In the genomic region with DNA sequence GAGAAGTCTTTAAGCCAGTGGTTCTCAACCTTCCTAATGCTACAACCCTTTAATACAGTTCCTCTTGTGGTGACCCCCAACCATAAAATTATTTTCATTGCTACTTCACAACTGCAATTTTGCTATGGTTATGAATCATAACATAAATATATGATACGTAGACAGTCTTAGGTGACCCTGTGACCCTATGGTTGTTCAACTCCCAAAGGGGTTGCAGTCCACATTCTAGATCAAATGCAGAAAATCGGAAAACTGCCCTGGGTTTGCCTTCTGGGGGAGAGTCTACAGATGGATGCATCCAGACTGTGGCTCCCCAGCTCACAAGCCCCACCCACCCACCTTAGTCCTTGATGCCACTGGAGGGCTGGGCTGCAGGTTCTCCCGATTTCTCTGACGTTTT, we compare ENCODE assay signal across 23 mouse cellular contexts.
DNase-seq lines count a peak whose midpoint lies in the region; ATAC-seq and TF ChIP-seq lines count a peak whose summit lies in the region.
"Had no signal": no experiment of that assay in that cellular context is flagged by ENCODE, and none has a peak within 500 bp of the region (broad histone marks: within the 10 kb centered on the region; RNA-seq: fewer than 3 reads in every experiment).

No protein-coding gene starts in this region.

- no peak for ATAC-seq in midbrain, embryonic 11.5 days (ENCODE audit: low FRiP score)
- no peak for ATAC-seq in midbrain, postnatal 0 days (ENCODE audit: low FRiP score)
- ATAC-seq: activated CD4-positive, CD25-positive, alpha-beta regulatory T cell, adult 4 months; CD4-positive, CD25-positive, alpha-beta regulatory T cell, adult 4 months; Patski had no signal

- no peak for TF ChIP-seq CTCF in midbrain, postnatal 0 days (IDR thresholded peaks at IDR 0.05)

- H3K4me1 ChIP-seq in midbrain, embryonic 11.5 days (ENCODE audit: control insufficient read depth, insufficient read depth, low read length) = no peaks in the 10 kb centered on the region
- H3K4me1 ChIP-seq in midbrain, postnatal 0 days (ENCODE audit: insufficient read depth, low read length) = no peaks in the 10 kb centered on the region

- H3K4me2 ChIP-seq in midbrain, embryonic 11.5 days = no peak overlapping the region
- no peak overlapping the region for H3K4me2 ChIP-seq in midbrain, postnatal 0 days (ENCODE audit: low read depth, low read length, poor library complexity, severe bottlenecking)

- 89% methylated on average over 4 of the region's 4 CpGs for WGBS in midbrain, embryonic 11.5 days
- WGBS in midbrain, postnatal 0 days = 85% methylated on average over 4 of the region's 4 CpGs

- no peaks in the 10 kb centered on the region for H3K9me3 ChIP-seq in midbrain, embryonic 11.5 days (ENCODE audit: control insufficient read depth, low read length)
- H3K9me3 ChIP-seq in midbrain, postnatal 0 days (ENCODE audit: low read length) = no peaks in the 10 kb centered on the region

- H3K27me3 ChIP-seq in midbrain, embryonic 11.5 days (ENCODE audit: control insufficient read depth, insufficient read depth, low read length) = no peaks in the 10 kb centered on the region
- H3K27me3 ChIP-seq in midbrain, postnatal 0 days (ENCODE audit: insufficient read depth, low read length) = no peaks in the 10 kb centered on the region
- H3K27me3 ChIP-seq: CH12.LX, Patski had no signal

- no peak overlapping the region for H3K9ac ChIP-seq in midbrain, embryonic 11.5 days (ENCODE audit: low read length)
- no peak overlapping the region for H3K9ac ChIP-seq in midbrain, postnatal 0 days (replicated peaks; ENCODE audit: low read length, poor library complexity, severe bottlenecking)

- no peak overlapping the region for H3K27ac ChIP-seq in midbrain, embryonic 11.5 days (ENCODE audit: low read depth, low read length)
- H3K27ac ChIP-seq in midbrain, postnatal 0 days (ENCODE audit: low read depth, low read length) = no peak overlapping the region

- H3K4me3 ChIP-seq in midbrain, embryonic 11.5 days (ENCODE audit: low read depth, low read length) = no peak overlapping the region
- H3K4me3 ChIP-seq in midbrain, postnatal 0 days (ENCODE audit: low read depth, low read length) = no peak overlapping the region

- DNase-seq in midbrain, embryonic 11.5 days (ENCODE audit: low spot score, missing footprints) = peak; percentile 57
- DNase-seq in midbrain, postnatal 0 days (ENCODE audit: low spot score) = no peak
- peak; percentile 54 for DNase-seq in 3T3-L1 (ENCODE audit: low read depth, low spot score)
- peak; percentile 50 for DNase-seq in NIH3T3 (ENCODE audit: low read depth)
- DNase-seq in adrenal gland, adult 8-10 months = no peak
- no peak for DNase-seq in frontal cortex, postnatal 36 days (ENCODE audit: low spot score in 2 of 2)
- DNase-seq: adrenal gland, adult 2 months; adrenal gland, postnatal 10 days; adrenal gland, postnatal 14 days; adrenal gland, postnatal 25 days; adrenal gland, postnatal 36 days; B cell, adult 2 months; cerebellum, adult 11 months; cerebellum, adult 11-12 months; cerebellum, adult 18-20 months; cerebellum, adult 2 months; cerebellum, adult 8-10 months; cerebellum, adult 9-10 months had no signal

- no peaks in the 10 kb centered on the region for H3K36me3 ChIP-seq in midbrain, embryonic 11.5 days (ENCODE audit: control insufficient read depth, insufficient read depth, low read length)
- H3K36me3 ChIP-seq in midbrain, postnatal 0 days (ENCODE audit: insufficient read depth, low read length) = no peaks in the 10 kb centered on the region
- H3K36me3 ChIP-seq: G1E had no signal

Comparison
In these comparisons a context has a peak if more than half of its experiments do, and no peak if none do; other contexts are left out.
1. DNase-seq: peak in midbrain, embryonic 11.5 days (single experiment), 3T3-L1 (single experiment) and NIH3T3 (single experiment); none in midbrain, postnatal 0 days (single experiment), adrenal gland, adult 8-10 months (single experiment) and frontal cortex, postnatal 36 days (0 of 2).